Mouse (Mus musculus) hindbrain, embryonic 12.5 days (tissue): ENCODE results near the gene Zfp512b. TPM values are rescaled to one million over a fixed set of nuclear protein-coding genes. Genes with fewer than 3 reads are reported as not detected.

Experiments
- ATAC-seq: fragments of 200-750 bp; cut with Nextera tagmentation; 2 replicates; pipeline ENCODE4 v1.8.0; 2017; ENCODE audit warnings: moderate TSS enrichment; ENCODE audit not compliant: low FRiP score
- H3K27ac ChIP-seq: fragments of 300-500 bp; sonication (generic); 2 replicates; pipeline ENCODE4 v1.5.1; 2016; ENCODE audit warnings: mild to moderate bottlenecking
- H3K27me3 ChIP-seq: fragments of 300-500 bp; sonication (generic); 2 replicates; pipeline ENCODE4 v1.6.1; 2016; ENCODE audit warnings: mild to moderate bottlenecking
- H3K36me3 ChIP-seq: fragments of 300-500 bp; sonication (generic); 2 replicates; pipeline ENCODE4 v1.6.1; 2016; ENCODE audit warnings: mild to moderate bottlenecking
- H3K4me1 ChIP-seq: fragments of 300-500 bp; sonication (generic); 2 replicates; pipeline ENCODE4 v1.6.1; 2016
- H3K4me2 ChIP-seq: fragments of 300-500 bp; sonication (generic); replicated peaks from 2 replicates; pipeline ENCODE4 v1.6.1; 2016; ENCODE audit warnings: mild to moderate bottlenecking
- H3K4me3 ChIP-seq: fragments of 300-500 bp; sonication (generic); 2 replicates; pipeline ENCODE4 v1.5.1; 2016; ENCODE audit warnings: mild to moderate bottlenecking
- H3K9ac ChIP-seq: fragments of 300-500 bp; sonication (generic); 2 replicates; pipeline ENCODE4 v1.6.1; 2016; ENCODE audit warnings: mild to moderate bottlenecking, moderate library complexity
- H3K9me3 ChIP-seq: fragments of 300-500 bp; sonication (generic); replicated peaks from 2 replicates; pipeline ENCODE4 v1.6.1; 2016; ENCODE audit warnings: mild to moderate bottlenecking
- WGBS: fragments of 180-500 bp; shearing (Covaris S2); methylation state at CpG from one replicate; pipeline ENCODE4 v1.1.7; 2016; 5-methylcytosine and 5-hydroxymethylcytosine counted together
- microRNA-seq: library from miRNA; unstranded; fragments of <30 nt; microRNA quantifications from one replicate; pipeline ENCODE4, GENCODE M21; 2017
- polyA plus RNA-seq: library from polyadenylated mRNA; unstranded; fragments of >200 nt; fragmentation: Nextera tagmentation; extraction: Ambion mirVana; gene quantifications from 2 replicates; pipeline ENCODE4 v1.2.1, GENCODE M21; 2016

Gene Zfp512b
- polyA plus RNA-seq, 1 experiment from 2014 or later = 91.0 TPM

DNA sequence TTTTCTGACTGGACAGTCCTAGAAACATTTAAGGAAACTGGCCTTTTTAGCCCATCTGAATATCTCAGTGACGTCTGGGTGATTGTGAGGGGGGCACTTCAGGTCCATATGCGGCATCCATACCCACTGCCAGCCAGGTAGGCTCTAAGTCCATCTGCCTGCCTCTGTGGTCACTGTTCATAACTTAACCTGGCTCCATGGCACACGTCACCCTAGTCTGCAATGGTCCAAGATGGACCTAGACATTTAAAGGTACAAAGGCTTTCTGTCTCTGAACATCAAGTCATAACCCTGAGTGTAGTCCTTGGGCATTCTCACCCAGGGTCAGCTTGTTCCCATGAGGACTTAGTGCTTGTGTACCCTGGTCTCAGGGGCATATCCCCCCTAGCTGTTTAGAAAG lies 25.3 kb downstream of the Zfp512b start:
- Histone ChIP-seq H3K4me2 (no peak overlapping the region), H3K4me1 (no peaks in the 10 kb centered on the region), H3K9me3 (no peaks in the 10 kb centered on the region), H3K27me3 (no peaks in the 10 kb centered on the region), H3K36me3 (peaks cover 12% of the 10 kb centered on the region), H3K9ac (no peak overlapping the region), H3K27ac (no peak overlapping the region), H3K4me3 (no peak overlapping the region)
- 87% methylated on average over 3 of the region's 3 CpGs for WGBS
- no peak for ATAC-seq

GRCm38 (mm10) chr2:181553772-181554171 lies 38.8 kb downstream of the Zfp512b start:
- H3K4me1 ChIP-seq = no peaks in the 10 kb centered on the region
- no peaks in the 10 kb centered on the region for H3K9me3 ChIP-seq
- no peak for ATAC-seq
- H3K27ac ChIP-seq = no peak overlapping the region
- no peak overlapping the region for H3K9ac ChIP-seq
- H3K27me3 ChIP-seq = no peaks in the 10 kb centered on the region
- H3K4me2 ChIP-seq = no peak overlapping the region
- peaks cover 49% of the 10 kb centered on the region for H3K36me3 ChIP-seq
- H3K4me3 ChIP-seq = no peak overlapping the region

DNA sequence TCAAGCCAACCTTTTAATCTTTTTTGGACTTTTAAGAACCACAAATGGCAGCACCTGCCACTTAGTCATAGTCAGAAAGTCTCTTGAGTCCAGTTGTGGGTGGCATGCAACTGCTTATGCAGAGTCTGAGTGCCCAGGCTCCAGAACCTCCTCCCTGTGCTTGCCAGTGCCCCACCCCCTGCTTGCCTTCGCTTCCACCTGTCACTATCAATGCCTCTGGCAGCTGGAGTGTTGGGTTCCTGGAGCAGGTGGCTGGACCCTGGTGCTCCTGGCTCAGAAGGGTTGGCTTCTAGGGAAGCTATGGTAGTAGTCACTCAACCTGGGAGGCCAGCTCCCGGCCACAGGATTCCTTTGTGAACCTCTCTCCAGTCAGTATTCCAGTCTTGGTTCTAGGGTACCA lies 42.4 kb downstream of the Zfp512b start:
- 92% methylated on average over 2 of the region's 2 CpGs for WGBS
- Histone ChIP-seq H3K4me1 (no peaks in the 10 kb centered on the region), H3K36me3 (peaks cover 68% of the 10 kb centered on the region), H3K9ac (no peak overlapping the region), H3K4me3 (no peak overlapping the region), H3K4me2 (no peak overlapping the region), H3K27ac (no peak overlapping the region), H3K27me3 (no peaks in the 10 kb centered on the region), H3K9me3 (no peaks in the 10 kb centered on the region)
- ATAC-seq = no peak

DNA sequence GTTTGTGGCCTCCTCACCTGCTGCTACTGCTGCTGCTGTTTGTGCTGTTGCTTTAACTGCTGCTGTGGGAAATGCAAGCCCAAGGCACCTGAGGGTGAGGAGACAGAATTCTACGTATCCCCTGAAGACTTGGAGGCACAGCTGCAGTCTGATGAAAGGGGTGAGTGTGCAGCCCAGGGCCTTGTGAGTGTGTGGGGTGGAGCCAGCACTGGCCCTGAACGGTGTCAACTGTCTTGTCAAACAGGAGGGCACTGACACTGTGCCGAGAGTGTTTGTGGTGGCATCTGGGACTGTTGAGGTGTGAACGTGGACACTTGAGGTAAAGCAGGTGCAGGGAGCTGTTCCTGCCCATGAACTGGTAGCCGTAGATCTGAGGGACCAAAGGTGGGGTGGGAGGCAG lies 43.9 kb downstream of the Zfp512b start:
- no peak for ATAC-seq
- no peak overlapping the region for H3K4me2 ChIP-seq
- no peak overlapping the region for H3K9ac ChIP-seq
- no peaks in the 10 kb centered on the region for H3K27me3 ChIP-seq
- no peak overlapping the region for H3K4me3 ChIP-seq
- H3K27ac ChIP-seq = no peak overlapping the region
- H3K36me3 ChIP-seq = peaks cover 65% of the 10 kb centered on the region
- WGBS = 91% methylated on average over 5 of the region's 5 CpGs
- H3K9me3 ChIP-seq = no peaks in the 10 kb centered on the region
- no peaks in the 10 kb centered on the region for H3K4me1 ChIP-seq

DNA sequence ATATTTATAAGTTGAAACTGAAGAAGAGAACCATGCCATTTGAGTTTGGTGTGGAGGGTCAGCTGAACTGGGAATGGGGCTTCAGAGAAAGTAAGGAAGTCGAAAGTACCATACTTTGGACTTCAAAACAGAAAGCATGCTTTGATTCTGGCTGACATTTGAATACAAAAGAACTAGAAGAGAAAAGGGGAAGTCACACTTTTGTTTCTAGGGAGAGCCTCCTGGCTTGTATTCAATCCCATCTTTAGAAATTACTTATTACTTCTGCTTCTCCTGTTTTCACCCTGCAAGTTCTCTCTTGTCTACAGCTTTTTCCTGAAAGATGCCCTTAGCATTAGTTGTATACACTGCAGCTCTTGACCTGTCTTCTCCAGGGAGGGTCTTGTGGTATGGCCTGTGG lies 44.4 kb downstream of the Zfp512b start:
- Histone ChIP-seq H3K4me3 (no peak overlapping the region), H3K4me1 (no peaks in the 10 kb centered on the region), H3K27ac (no peak overlapping the region), H3K9me3 (no peaks in the 10 kb centered on the region), H3K36me3 (peaks cover 63% of the 10 kb centered on the region), H3K27me3 (no peaks in the 10 kb centered on the region), H3K4me2 (no peak overlapping the region), H3K9ac (no peak overlapping the region)
- 77% methylated on average over 1 of the region's 1 CpGs for WGBS
- no peak for ATAC-seq

DNA sequence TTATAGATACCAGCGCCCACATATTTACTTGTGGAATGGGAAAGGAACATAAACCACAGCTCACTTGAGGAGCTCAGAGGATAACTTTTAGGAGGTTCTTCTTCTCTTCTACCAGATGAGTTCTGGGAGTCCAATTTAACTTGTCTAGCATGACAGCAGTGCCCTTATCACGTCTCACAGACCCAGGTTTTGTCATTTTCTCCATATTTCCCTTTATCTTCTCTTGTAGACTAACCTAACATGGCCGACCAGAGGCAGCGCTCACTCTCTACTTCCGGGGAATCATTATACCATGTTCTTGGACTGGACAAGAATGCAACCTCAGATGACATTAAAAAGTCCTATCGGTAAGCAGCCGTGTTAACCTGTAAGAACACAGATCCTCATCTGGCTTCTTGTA lies 46.5 kb downstream of the Zfp512b start:
- no peaks in the 10 kb centered on the region for H3K27me3 ChIP-seq
- H3K36me3 ChIP-seq = peaks cover 43% of the 10 kb centered on the region
- no peak overlapping the region for H3K9ac ChIP-seq
- H3K9me3 ChIP-seq = no peaks in the 10 kb centered on the region
- H3K27ac ChIP-seq = no peak overlapping the region
- H3K4me3 ChIP-seq = no peak overlapping the region
- no peak overlapping the region for H3K4me2 ChIP-seq
- no peaks in the 10 kb centered on the region for H3K4me1 ChIP-seq
- no peak for ATAC-seq
- WGBS = 93% methylated on average over 7 of the region's 7 CpGs

DNA sequence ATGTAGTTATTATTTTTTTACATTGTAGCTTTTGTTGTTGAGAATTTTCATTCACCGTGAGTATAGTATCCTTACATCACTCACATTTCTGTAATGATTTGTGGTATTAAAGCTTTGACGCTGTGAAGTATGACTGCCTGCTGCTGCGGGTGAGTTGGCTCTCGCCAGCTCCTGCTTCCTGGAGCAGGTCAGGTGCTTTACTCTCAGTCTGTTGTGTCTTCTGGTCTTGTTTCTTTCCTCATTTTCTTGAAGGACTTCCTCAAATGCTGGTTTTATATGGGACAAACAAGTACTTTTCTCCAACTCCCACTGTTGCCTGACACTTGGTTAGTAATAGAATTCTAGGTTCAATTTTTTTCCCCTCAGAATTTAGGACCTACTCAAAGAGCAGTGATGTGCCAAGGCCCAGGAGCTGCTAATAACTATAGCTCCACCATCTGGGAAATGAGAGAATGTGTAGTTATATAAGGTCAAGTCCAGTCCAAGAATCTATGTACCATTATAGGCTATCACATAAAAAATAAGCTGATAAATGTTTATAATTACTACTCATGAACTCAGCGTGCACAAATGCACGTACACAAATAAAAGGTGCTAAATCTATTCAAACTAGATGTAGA lies 50.7 kb downstream of the Zfp512b start:
- H3K27me3 ChIP-seq = no peaks in the 10 kb centered on the region
- WGBS = 89% methylated on average over 6 of the region's 6 CpGs
- ATAC-seq = no peak
- H3K4me1 ChIP-seq = peaks cover 6% of the 10 kb centered on the region
- no peak overlapping the region for H3K4me2 ChIP-seq
- no peak overlapping the region for H3K4me3 ChIP-seq
- peaks cover 3% of the 10 kb centered on the region; the same call in 1 of the 2 replicates for H3K36me3 ChIP-seq
- no peaks in the 10 kb centered on the region for H3K9me3 ChIP-seq
- no peak overlapping the region for H3K27ac ChIP-seq
- no peak overlapping the region for H3K9ac ChIP-seq

DNA sequence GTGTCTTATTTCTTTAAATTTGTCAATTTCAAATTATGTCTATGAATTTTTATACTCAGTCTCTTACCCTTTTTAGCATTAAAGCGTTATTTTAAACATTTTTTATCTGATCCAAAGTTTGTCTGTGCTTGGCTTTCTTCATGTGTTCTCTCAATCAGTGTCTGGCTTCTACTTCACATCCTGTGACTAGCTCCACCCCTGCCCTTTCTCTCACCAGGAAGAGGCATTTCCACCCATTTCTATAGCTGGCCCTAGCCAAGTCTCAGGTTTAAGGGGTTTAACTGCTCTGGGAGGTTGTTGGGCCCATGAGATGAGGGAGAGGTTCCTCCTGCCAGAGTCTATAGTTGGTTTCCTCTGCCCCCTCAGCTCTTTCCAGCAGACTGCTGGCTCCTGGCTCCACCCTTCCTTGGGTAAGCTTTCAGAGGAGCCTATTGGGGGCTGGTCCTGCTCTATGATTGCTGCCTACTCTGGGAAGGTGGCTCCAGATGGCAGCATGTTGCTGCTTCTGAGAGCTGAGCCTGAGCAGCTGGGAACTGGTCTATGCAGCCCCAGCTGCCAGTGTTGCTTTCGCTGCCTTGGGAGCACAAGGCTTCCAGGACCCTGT lies 55.1 kb downstream of the Zfp512b start:
- ATAC-seq = peak; percentile 50; the same call in 1 of the 2 replicates
- Histone ChIP-seq H3K4me1 (peaks cover 6% of the 10 kb centered on the region), H3K36me3 (no peaks in the 10 kb centered on the region), H3K4me3 (no peak overlapping the region), H3K9me3 (no peaks in the 10 kb centered on the region), H3K9ac (no peak overlapping the region), H3K27me3 (no peaks in the 10 kb centered on the region), H3K4me2 (no peak overlapping the region), H3K27ac (peak overlapping the region; percentile 48; the same call in 1 of the 2 replicates)
- WGBS = 86% methylated on average over 2 of the region's 2 CpGs

GRCm38 (mm10) chr2:181536410-181536809 lies 56.2 kb downstream of the Zfp512b start:
- WGBS = 94% methylated on average over 2 of the region's 2 CpGs
- no peaks in the 10 kb centered on the region for H3K9me3 ChIP-seq
- ATAC-seq = no peak

DNA sequence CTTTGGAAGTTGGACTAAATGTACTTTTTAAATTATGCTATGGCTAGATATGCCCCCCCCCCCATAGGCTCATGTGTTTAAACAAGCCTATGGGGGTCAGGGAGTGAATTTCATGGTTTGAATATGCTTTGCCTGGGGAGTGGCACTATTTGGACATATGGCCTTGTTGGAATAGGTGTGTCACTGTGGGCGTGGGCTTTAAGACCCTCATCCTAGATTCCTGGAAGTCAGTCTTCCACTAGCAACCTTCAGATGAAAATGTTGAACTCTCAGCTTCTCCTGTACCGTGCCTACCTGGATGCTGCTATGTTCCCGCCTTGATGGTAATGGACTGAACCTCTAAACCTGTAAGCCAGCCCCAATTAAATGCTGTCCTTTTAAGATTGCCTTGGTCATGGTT lies 60.0 kb downstream of the Zfp512b start:
- 97% methylated on average over 3 of the region's 3 CpGs for WGBS
- H3K4me2 ChIP-seq = no peak overlapping the region
- no peak for ATAC-seq
- no peak overlapping the region for H3K9ac ChIP-seq
- no peak overlapping the region for H3K27ac ChIP-seq
- peaks cover 2% of the 10 kb centered on the region for H3K4me1 ChIP-seq
- peaks cover 12% of the 10 kb centered on the region for H3K36me3 ChIP-seq
- no peaks in the 10 kb centered on the region for H3K9me3 ChIP-seq
- H3K4me3 ChIP-seq = no peak overlapping the region
- no peaks in the 10 kb centered on the region for H3K27me3 ChIP-seq

More at GRCm38 (mm10) chr2:181536410-181536809, 56.2 kb downstream of the Zfp512b start:
- Histone ChIP-seq H3K4me2 (no peak overlapping the region), H3K36me3 (peaks cover 6% of the 10 kb centered on the region), H3K4me1 (peaks cover 6% of the 10 kb centered on the region), H3K27ac (no peak overlapping the region), H3K9ac (no peak overlapping the region), H3K4me3 (no peak overlapping the region), H3K27me3 (no peaks in the 10 kb centered on the region)

Small RNA genes within 50 kb of the gene (microRNA-seq; reads per million reads assigned to microRNA genes)
- not detected for gene Mir7006

Other genes with a start within 250 kb of the Zfp512b start
- 71.7 and 74.7 TPM in 2 replicates for gene Zgpat, start 227.9 kb downstream of the Zfp512b start, polyA plus RNA-seq
- 68.5 and 76.6 TPM in 2 replicates for gene Arfrp1, start 227.4 kb downstream of the Zfp512b start, polyA plus RNA-seq
- 37.8 and 41.8 TPM in 2 replicates for gene Lime1, start 212.7 kb downstream of the Zfp512b start, polyA plus RNA-seq
- 22.3 and 22.7 TPM in 2 replicates for gene Zbtb46, start 133.4 kb downstream of the Zfp512b start, polyA plus RNA-seq
- 0.12 TPM in 1 of 2 replicates, not detected in the other for gene Abhd16b, start 99.6 kb downstream of the Zfp512b start, polyA plus RNA-seq
- gene Tpd52l2, start 95.7 kb downstream of the Zfp512b start, polyA plus RNA-seq = 120 and 121 TPM in 2 replicates
- 148 and 150 TPM in 2 replicates for gene Dnajc5, start 72.3 kb downstream of the Zfp512b start, polyA plus RNA-seq
- gene Uckl1, start 7.9 kb downstream of the Zfp512b start, polyA plus RNA-seq = 64.2 and 66.3 TPM in 2 replicates
- 72.0 and 72.4 TPM in 2 replicates for gene Prpf6, start 935 bp downstream of the Zfp512b start, polyA plus RNA-seq
- 97.4 and 101 TPM in 2 replicates for gene Samd10, start 6.4 kb upstream of the Zfp512b start, polyA plus RNA-seq
- 0.30 and 0.43 TPM in 2 replicates for gene Gm29797, start 64.2 kb upstream of the Zfp512b start, polyA plus RNA-seq
- 21.4 and 22.0 TPM in 2 replicates for gene Sox18, start 78.8 kb upstream of the Zfp512b start, polyA plus RNA-seq
- 27.7 and 29.9 TPM in 2 replicates for gene Tcea2, start 87.5 kb upstream of the Zfp512b start, polyA plus RNA-seq
- gene Rgs19, start 101.2 kb upstream of the Zfp512b start, polyA plus RNA-seq = 49.4 and 54.4 TPM in 2 replicates
- gene Lkaaear1, start 105.6 kb upstream of the Zfp512b start, polyA plus RNA-seq = not detected in 2 replicates
- gene Oprl1, start 122.2 kb upstream of the Zfp512b start, polyA plus RNA-seq = 42.7 and 43.2 TPM in 2 replicates
- 57.8 and 62.1 TPM in 2 replicates for gene Myt1, start 170.5 kb upstream of the Zfp512b start, polyA plus RNA-seq
- 39.6 and 41.2 TPM in 2 replicates for gene Pcmtd2, start 245.1 kb upstream of the Zfp512b start, polyA plus RNA-seq